Mouse (Mus musculus) myocyte (in vitro differentiated cells): Measurements from ENCODE around the gene Hnrnpl. TPM values are rescaled to one million over a fixed set of nuclear protein-coding genes. Genes with fewer than 3 reads are reported as not detected.

ENCODE experiments used
- H3K27me3 ChIP-seq: one replicate; pipeline ENCODE4 v1.6.1; 2011; ENCODE audit not compliant: control insufficient read depth, insufficient read depth, insufficient read length
- H3K36me3 ChIP-seq: one replicate; pipeline ENCODE4 v1.6.1; 2011; ENCODE audit not compliant: control insufficient read depth, insufficient read depth
- H3K4me2 ChIP-seq: one replicate; pipeline ENCODE4 v1.6.1; 2011; ENCODE audit warnings: low read depth, control low read depth
- H3K4me3 ChIP-seq: one replicate; pipeline ENCODE4 v1.5.1; 2011; ENCODE audit warnings: mild to moderate bottlenecking, control low read depth, moderate library complexity
- H3K79me2 ChIP-seq: one replicate; pipeline ENCODE4 v1.6.1; 2011; ENCODE audit not compliant: control insufficient read depth, insufficient read depth
- H3ac ChIP-seq: one replicate; pipeline ENCODE4 v1.6.1; 2011; ENCODE audit not compliant: control insufficient read depth, insufficient read length
- CEBPB ChIP-seq: IDR thresholded peaks from 2 replicates; pipeline ENCODE4 v1.6.1; 2011; ENCODE audit warnings: mild to moderate bottlenecking, moderate library complexity; ENCODE audit not compliant: poor library complexity, insufficient read depth, severe bottlenecking
- E2F4 ChIP-seq: IDR thresholded peaks from one replicate; pipeline ENCODE4 v1.6.1; 2011; ENCODE audit warnings: mild to moderate bottlenecking, control low read depth, moderate library complexity; ENCODE audit not compliant: insufficient read depth
- MAX ChIP-seq: IDR thresholded peaks from one replicate; pipeline ENCODE4 v1.6.1; 2011; ENCODE audit warnings: low read depth, mild to moderate bottlenecking, control low read depth
- MYOD1 ChIP-seq, 3 experiments: IDR thresholded peaks; one replicate each; pipeline ENCODE4 v1.6.1; 2011; ENCODE audit warnings: control low read depth in 2 of 3, low read depth in 2 of 3, mild to moderate bottlenecking in 2 of 3, moderate library complexity in 1 of 3; ENCODE audit not compliant: insufficient read length in 2 of 3, control insufficient read depth in 1 of 3
- MYOG ChIP-seq, 3 experiments: IDR thresholded peaks; one replicate each; pipeline ENCODE4 v1.6.1; 2011; ENCODE audit warnings: control low read depth in 2 of 3, low read depth in 2 of 3, mild to moderate bottlenecking in 2 of 3; ENCODE audit not compliant: insufficient read length in 2 of 3, control insufficient read depth in 1 of 3, insufficient read depth in 1 of 3
- POLR2A ChIP-seq: IDR thresholded peaks from one replicate; pipeline ENCODE4 v1.6.1; 2011; ENCODE audit warnings: low read depth, mild to moderate bottlenecking, control low read depth, moderate library complexity; ENCODE audit not compliant: insufficient read length
- POLR2AphosphoS2 ChIP-seq: IDR thresholded peaks from one replicate; pipeline ENCODE4 v1.6.1; 2011; ENCODE audit warnings: low read depth, control low read depth; ENCODE audit not compliant: insufficient read length
- REST ChIP-seq: IDR thresholded peaks from one replicate; pipeline ENCODE4 v1.6.1; 2011; ENCODE audit warnings: mild to moderate bottlenecking, control low read depth, moderate library complexity; ENCODE audit not compliant: insufficient read depth, insufficient read length
- SRF ChIP-seq: IDR thresholded peaks from one replicate; pipeline ENCODE4 v1.6.1; 2011; ENCODE audit warnings: low read depth; ENCODE audit not compliant: control insufficient read depth, insufficient read length
- TCF12 ChIP-seq: IDR thresholded peaks from one replicate; pipeline ENCODE4 v1.6.1; 2011; ENCODE audit warnings: mild to moderate bottlenecking, control low read depth; ENCODE audit not compliant: poor library complexity, insufficient read depth, severe bottlenecking
- TCF3 ChIP-seq: IDR thresholded peaks from one replicate; pipeline ENCODE4 v1.6.1; 2011; ENCODE audit warnings: low read depth, control low read depth; ENCODE audit not compliant: insufficient read length
- USF1 ChIP-seq: IDR thresholded peaks from one replicate; pipeline ENCODE4 v1.6.1; 2011; ENCODE audit warnings: low read depth, mild to moderate bottlenecking, control low read depth, moderate library complexity
- polyA plus RNA-seq: library from polyadenylated mRNA; unstranded; fragments of >200 nt; fragmentation: generic; extraction: Trizol; gene quantifications from one replicate; pipeline ENCODE4 v1.2.1, GENCODE M21; 2012; ENCODE audit warnings: missing spikeins

Gene Hnrnpl
- polyA plus RNA-seq, 1 experiment = 230 TPM

DNA sequence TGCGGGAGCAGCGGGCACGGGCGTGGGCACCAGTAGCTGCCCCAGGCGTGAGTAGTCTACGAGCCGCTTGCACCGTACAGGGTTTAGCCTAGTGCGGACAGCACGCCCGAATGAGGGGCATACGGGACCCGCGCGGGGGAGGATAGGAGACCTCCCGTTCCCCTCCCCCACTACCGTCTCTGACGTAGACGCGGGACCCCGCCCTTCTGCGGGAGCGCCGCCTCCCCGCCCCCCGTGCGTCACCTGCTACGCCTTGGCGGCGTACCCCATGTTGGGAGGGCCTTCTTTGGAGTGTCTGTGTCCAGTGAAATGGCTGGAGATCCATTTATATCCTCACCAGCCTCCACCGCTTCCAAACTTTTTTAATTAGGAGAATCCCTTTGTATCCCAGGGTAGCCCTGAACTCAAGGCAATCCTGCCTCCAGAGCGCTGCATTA lies 634 bp downstream of the Hnrnpl start:
- Histone ChIP-seq H3K27me3 (no peaks in the 10 kb centered on the region), H3K36me3 (peaks cover 15% of the 10 kb centered on the region), H3ac (peak overlapping the region; percentile 95), H3K79me2 (peaks cover 27% of the 10 kb centered on the region), H3K4me2 (peak overlapping the region; percentile 98), H3K4me3 (peak overlapping the region; percentile 67)
- no peak for TF ChIP-seq E2F4
- TF ChIP-seq TCF12 = no peak
- TF ChIP-seq TCF3 = no peak
- peak; percentile 82 for TF ChIP-seq POLR2A
- TF ChIP-seq POLR2AphosphoS2 = peak; percentile 97
- TF ChIP-seq MYOD1 (IDR thresholded peaks at IDR 0.05; ENCODE audit: control insufficient read depth in 1 of 3, insufficient read length in 2 of 3, low read depth in 2 of 3) = peak in 2 of 3 experiments; percentile 52 to 85
- peak in 1 of 3 experiments; percentile 76 for TF ChIP-seq MYOG (IDR thresholded peaks at IDR 0.05; ENCODE audit: control insufficient read depth in 1 of 3, insufficient read depth in 1 of 3, insufficient read length in 2 of 3, low read depth in 2 of 3)
- no peak for TF ChIP-seq USF1

- TF ChIP-seq POLR2AphosphoS2 (peak; percentile 57), USF1 (no peak), MAX (no peak), MYOG (IDR thresholded peaks at IDR 0.05; ENCODE audit: control insufficient read depth in 1 of 3, insufficient read depth in 1 of 3, insufficient read length in 2 of 3, low read depth in 2 of 3) (no peak), POLR2A (peak; percentile 74), MYOD1 (IDR thresholded peaks at IDR 0.05; ENCODE audit: control insufficient read depth in 1 of 3, insufficient read length in 2 of 3, low read depth in 2 of 3) (peak in 1 of 3 experiments; percentile 17)
- H3K79me2 ChIP-seq = peaks cover 33% of the 10 kb centered on the region
- no peaks in the 10 kb centered on the region for H3K27me3 ChIP-seq
- H3K36me3 ChIP-seq = peaks cover 21% of the 10 kb centered on the region
- peak overlapping the region; percentile 95 for H3ac ChIP-seq
- H3K4me2 ChIP-seq = peak overlapping the region; percentile 98
- peak overlapping the region; percentile 67 for H3K4me3 ChIP-seq
Measured at GRCm38 (mm10) chr7:28809401-28810089, 1.2 kb downstream of the Hnrnpl start.

- peaks cover 30% of the 10 kb centered on the region for H3K36me3 ChIP-seq
- peaks cover 41% of the 10 kb centered on the region for H3K79me2 ChIP-seq
- peak overlapping the region; percentile 98 for H3K4me2 ChIP-seq
- peak overlapping the region; percentile 67 for H3K4me3 ChIP-seq
- H3ac ChIP-seq = peak overlapping the region; percentile 95
- peak; percentile 28; the same call in 1 of the 2 replicates for TF ChIP-seq CEBPB
- no peak for TF ChIP-seq TCF3
- peak in 1 of 3 experiments; percentile 27 for TF ChIP-seq MYOG (IDR thresholded peaks at IDR 0.05; ENCODE audit: control insufficient read depth in 1 of 3, insufficient read depth in 1 of 3, insufficient read length in 2 of 3, low read depth in 2 of 3)
- no peak for TF ChIP-seq USF1
- peak; percentile 92 for TF ChIP-seq POLR2AphosphoS2
- no peak for TF ChIP-seq E2F4
- peak; percentile 11 for TF ChIP-seq SRF
- peak in 1 of 3 experiments; percentile 54 for TF ChIP-seq MYOD1 (IDR thresholded peaks at IDR 0.05; ENCODE audit: control insufficient read depth in 1 of 3, insufficient read length in 2 of 3, low read depth in 2 of 3)
- TF ChIP-seq TCF12 = no peak
- no peak for TF ChIP-seq MAX
- TF ChIP-seq POLR2A = peak; percentile 96
- TF ChIP-seq REST = peak; percentile 48
- H3K27me3 ChIP-seq = no peaks in the 10 kb centered on the region
Measured at GRCm38 (mm10) chr7:28810107-28811066, 2.0 kb downstream of the Hnrnpl start.

- TF ChIP-seq CEBPB (no peak), TCF12 (no peak), POLR2A (peak; percentile 52), SRF (no peak), USF1 (no peak), MYOG (IDR thresholded peaks at IDR 0.05; ENCODE audit: control insufficient read depth in 1 of 3, insufficient read depth in 1 of 3, insufficient read length in 2 of 3, low read depth in 2 of 3) (peak in 1 of 3 experiments; percentile 25), E2F4 (no peak), REST (no peak), MAX (no peak), TCF3 (no peak), MYOD1 (IDR thresholded peaks at IDR 0.05; ENCODE audit: control insufficient read depth in 1 of 3, insufficient read length in 2 of 3, low read depth in 2 of 3) (peak in 1 of 3 experiments; percentile 49), POLR2AphosphoS2 (peak; percentile 72)
- peak overlapping the region; percentile 67 for H3K4me3 ChIP-seq
- no peaks in the 10 kb centered on the region for H3K27me3 ChIP-seq
- peaks cover 38% of the 10 kb centered on the region for H3K36me3 ChIP-seq
- peaks cover 49% of the 10 kb centered on the region for H3K79me2 ChIP-seq
- H3ac ChIP-seq = peak overlapping the region; percentile 95
- H3K4me2 ChIP-seq = peak overlapping the region; percentile 93
Measured at GRCm38 (mm10) chr7:28811228-28811627, 2.9 kb downstream of the Hnrnpl start.
